Mouse (Mus musculus) embryonic facial prominence, embryonic 13.5 days (tissue): ENCODE data around the gene Pdcd1lg2. TPM values are rescaled to one million over a fixed set of nuclear protein-coding genes. Genes with fewer than 3 reads are reported as not detected.

ENCODE experiments used
- ATAC-seq: fragments of 200-750 bp; cut with Nextera tagmentation; 2 replicates; pipeline ENCODE4 v1.8.0; 2017; ENCODE audit warnings: low read depth; ENCODE audit not compliant: insufficient number of reproducible peaks, insufficient read depth, low FRiP score, low TSS enrichment
- H3K27ac ChIP-seq: fragments of 300-500 bp; sonication (generic); 2 replicates; pipeline ENCODE4 v1.5.1; 2015; ENCODE audit warnings: moderate library complexity, mild to moderate bottlenecking, inconsistent platforms
- H3K27me3 ChIP-seq: fragments of 300-500 bp; sonication (generic); 2 replicates; pipeline ENCODE4 v1.6.1; 2015; ENCODE audit warnings: mild to moderate bottlenecking, inconsistent platforms
- H3K36me3 ChIP-seq: fragments of 300-500 bp; sonication (generic); 2 replicates; pipeline ENCODE4 v1.6.1; 2015; ENCODE audit warnings: mild to moderate bottlenecking, inconsistent platforms
- H3K4me1 ChIP-seq: fragments of 300-500 bp; sonication (generic); 2 replicates; pipeline ENCODE4 v1.6.1; 2015; ENCODE audit warnings: inconsistent platforms
- H3K4me2 ChIP-seq: fragments of 300-500 bp; sonication (generic); 2 replicates; pipeline ENCODE4 v1.6.1; 2015; ENCODE audit warnings: moderate library complexity, mild to moderate bottlenecking, inconsistent platforms
- H3K4me3 ChIP-seq: fragments of 300-500 bp; sonication (generic); 2 replicates; pipeline ENCODE4 v1.5.1; 2015; ENCODE audit warnings: mild to moderate bottlenecking, inconsistent platforms
- H3K9ac ChIP-seq: fragments of 300-500 bp; sonication (generic); 2 replicates; pipeline ENCODE4 v1.6.1; 2015; ENCODE audit warnings: mild to moderate bottlenecking, inconsistent platforms
- H3K9me3 ChIP-seq: fragments of 300-500 bp; sonication (generic); 2 replicates; pipeline ENCODE4 v1.6.1; 2016; ENCODE audit warnings: inconsistent platforms
- WGBS: fragments of 180-500 bp; shearing (Covaris S2); methylation state at CpG from one replicate; pipeline ENCODE4 v1.1.7; 2015; ENCODE audit warnings: mixed read lengths; 5-methylcytosine and 5-hydroxymethylcytosine counted together
- polyA plus RNA-seq: library from polyadenylated mRNA; unstranded; fragments of >200 nt; fragmentation: Nextera tagmentation; extraction: Ambion mirVana; gene quantifications from 2 replicates; pipeline ENCODE4 v1.2.1, GENCODE M21; 2015

The Pdcd1lg2 gene
- polyA plus RNA-seq, 1 experiment from 2014 or later, result not detected

- WGBS, result 79% methylated on average over 3 of the region's 3 CpGs
- H3K4me3 ChIP-seq, result no peak overlapping the region
- ATAC-seq, result no peak
These were observed 79.1 kb downstream of the Pdcd1lg2 start for GRCm38 (mm10) chr19:29489785-29490284.

GRCm38 (mm10) chr19:29491467-29491866 lies 80.7 kb downstream of the Pdcd1lg2 start:
- no peak for ATAC-seq
- H3K4me1 ChIP-seq, result no peaks in the 10 kb centered on the region
- 75% methylated on average over 9 of the region's 9 CpGs for WGBS

More at GRCm38 (mm10) chr19:29489785-29490284, 79.1 kb downstream of the Pdcd1lg2 start:
- Histone ChIP-seq H3K27ac (no peak overlapping the region), H3K9me3 (no peaks in the 10 kb centered on the region), H3K36me3 (no peaks in the 10 kb centered on the region), H3K4me2 (no peak overlapping the region), H3K27me3 (no peaks in the 10 kb centered on the region), H3K9ac (no peak overlapping the region), H3K4me1 (0 out of 2 replicates have a peak, but pooled peaks cover 5% of the 10 kb centered on the region)

GRCm38 (mm10) chr19:29494454-29494853 lies 83.7 kb downstream of the Pdcd1lg2 start:
- H3K27me3 ChIP-seq, result no peaks in the 10 kb centered on the region
- no peak for ATAC-seq
- H3K9me3 ChIP-seq, result no peaks in the 10 kb centered on the region
- H3K9ac ChIP-seq, result no peak overlapping the region
- H3K36me3 ChIP-seq, result no peaks in the 10 kb centered on the region
- H3K4me3 ChIP-seq, result no peak overlapping the region
- peaks cover 5% of the 10 kb centered on the region; the same call in 1 of the 2 replicates for H3K4me1 ChIP-seq
- 65% methylated on average over 4 of the region's 4 CpGs for WGBS
- H3K4me2 ChIP-seq, result no peak overlapping the region
- no peak overlapping the region for H3K27ac ChIP-seq

More at GRCm38 (mm10) chr19:29491467-29491866, 80.7 kb downstream of the Pdcd1lg2 start:
- no peaks in the 10 kb centered on the region for H3K27me3 ChIP-seq
- no peaks in the 10 kb centered on the region for H3K36me3 ChIP-seq
- H3K27ac ChIP-seq, result no peak overlapping the region
- no peaks in the 10 kb centered on the region for H3K9me3 ChIP-seq
- no peak overlapping the region for H3K9ac ChIP-seq
- H3K4me3 ChIP-seq, result no peak overlapping the region
- no peak overlapping the region for H3K4me2 ChIP-seq

DNA sequence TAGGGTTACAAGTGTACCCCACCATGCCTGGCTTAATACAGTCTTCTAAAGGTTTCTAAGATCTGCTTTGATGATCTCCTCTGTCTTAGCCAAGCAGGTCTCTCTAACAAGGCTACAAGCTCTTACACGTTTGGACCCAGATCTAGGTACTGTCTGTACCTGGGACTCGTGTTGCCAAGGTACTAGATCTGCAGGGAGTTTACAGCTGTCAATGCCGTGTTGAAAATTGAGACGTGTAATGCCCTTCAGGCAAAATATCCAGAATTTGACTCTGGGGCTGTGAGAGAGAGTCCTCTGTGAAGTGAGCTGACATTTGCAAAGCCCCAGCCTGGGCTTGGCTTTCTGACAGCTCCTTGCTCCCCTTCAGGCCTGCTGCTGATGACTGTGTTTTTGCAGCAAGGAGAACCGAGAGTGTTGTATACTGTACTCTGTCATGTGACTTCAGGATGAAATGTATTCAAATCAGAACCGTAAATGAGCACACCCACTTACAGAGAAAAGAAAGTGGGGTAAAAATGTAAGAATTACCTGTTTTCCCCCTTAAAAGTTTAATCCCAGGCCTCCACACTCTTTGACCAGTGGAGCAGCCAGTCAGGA lies 85.4 kb downstream of the Pdcd1lg2 start:
- Histone ChIP-seq H3K27ac (no peak overlapping the region), H3K36me3 (no peaks in the 10 kb centered on the region), H3K9ac (no peak overlapping the region), H3K4me2 (no peak overlapping the region), H3K4me3 (no peak overlapping the region), H3K27me3 (no peaks in the 10 kb centered on the region), H3K9me3 (no peaks in the 10 kb centered on the region), H3K4me1 (peaks cover 9% of the 10 kb centered on the region)
- 0 out of 2 replicates have a peak, but pooled peaks have one; percentile 32 for ATAC-seq
- 46% methylated on average over 6 of the region's 6 CpGs for WGBS

DNA sequence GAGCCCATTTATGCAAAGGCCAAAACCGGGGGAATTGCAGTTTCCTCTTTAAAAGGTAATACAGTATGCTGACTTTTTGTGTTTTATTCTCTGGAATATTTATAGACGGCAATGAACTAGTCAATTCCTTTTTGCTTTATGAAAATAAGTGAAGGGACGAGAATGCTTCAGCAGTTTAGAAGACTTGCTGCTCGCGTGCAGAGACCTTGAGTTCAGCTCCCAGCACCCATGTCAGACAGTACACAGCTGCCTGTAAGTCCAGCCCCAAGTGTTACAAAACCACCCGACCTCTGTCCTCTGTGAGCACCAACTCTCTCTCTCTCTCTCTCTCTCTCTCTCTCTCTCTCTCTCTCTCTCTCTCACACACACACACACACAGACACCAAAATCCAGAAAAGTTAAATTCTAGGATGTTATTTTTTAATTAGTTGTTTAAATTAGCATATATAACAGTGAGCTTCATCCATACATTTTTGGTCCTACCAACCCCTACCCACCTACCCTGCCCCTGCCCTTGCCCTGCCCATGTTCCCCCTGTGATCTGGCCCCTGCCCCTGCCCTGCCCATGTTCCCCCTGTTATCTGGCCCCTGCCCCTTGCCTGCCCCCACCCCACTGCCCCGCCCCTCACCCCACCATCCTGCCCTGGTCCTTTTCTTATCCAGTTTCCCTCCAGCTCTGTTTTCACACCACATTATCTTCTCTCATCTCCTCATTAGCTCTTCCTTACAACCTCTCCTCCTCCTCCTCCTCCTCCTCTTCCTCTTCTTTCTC lies 86.3 kb downstream of the Pdcd1lg2 start:
- no peak overlapping the region for H3K4me2 ChIP-seq
- H3K27me3 ChIP-seq, result no peaks in the 10 kb centered on the region
- H3K4me1 ChIP-seq, result peaks cover 11% of the 10 kb centered on the region
- 77% methylated on average over 7 of the region's 7 CpGs for WGBS
- H3K9me3 ChIP-seq, result no peaks in the 10 kb centered on the region
- H3K9ac ChIP-seq, result no peak overlapping the region
- no peak for ATAC-seq
- no peaks in the 10 kb centered on the region for H3K36me3 ChIP-seq
- H3K27ac ChIP-seq, result no peak overlapping the region
- no peak overlapping the region for H3K4me3 ChIP-seq

DNA sequence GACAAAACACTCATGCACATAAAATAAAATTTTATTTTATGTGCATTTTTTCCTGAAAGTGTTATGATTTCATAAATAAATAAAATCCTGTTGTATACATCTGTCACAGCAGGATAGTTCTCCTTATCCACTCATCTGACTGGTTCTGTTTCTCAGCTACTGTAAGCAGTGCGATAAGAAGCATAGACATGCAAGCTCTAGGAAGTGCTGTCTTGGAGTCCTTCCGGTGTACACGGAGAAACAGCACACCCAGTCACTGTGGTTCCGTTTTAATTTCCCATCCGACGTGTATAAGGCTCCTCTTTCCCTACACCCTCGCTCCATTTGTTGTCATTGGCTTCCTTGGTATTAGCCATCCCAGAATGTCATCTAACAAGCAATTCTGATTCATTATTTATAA lies 87.2 kb downstream of the Pdcd1lg2 start:
- Histone ChIP-seq H3K9me3 (no peaks in the 10 kb centered on the region), H3K27ac (no peak overlapping the region), H3K9ac (no peak overlapping the region), H3K4me1 (peaks cover 11% of the 10 kb centered on the region), H3K4me3 (no peak overlapping the region), H3K36me3 (no peaks in the 10 kb centered on the region), H3K4me2 (no peak overlapping the region), H3K27me3 (no peaks in the 10 kb centered on the region)
- WGBS, result 89% methylated on average over 7 of the region's 7 CpGs
- ATAC-seq, result no peak

GRCm38 (mm10) chr19:29498842-29499456 lies 88.2 kb downstream of the Pdcd1lg2 start:
- Histone ChIP-seq H3K9ac (no peak overlapping the region), H3K9me3 (no peaks in the 10 kb centered on the region), H3K36me3 (no peaks in the 10 kb centered on the region), H3K27ac (no peak overlapping the region), H3K27me3 (no peaks in the 10 kb centered on the region), H3K4me1 (peaks cover 14% of the 10 kb centered on the region), H3K4me2 (no peak overlapping the region), H3K4me3 (no peak overlapping the region)
- 66% methylated on average over 6 of the region's 6 CpGs for WGBS
- no peak for ATAC-seq

DNA sequence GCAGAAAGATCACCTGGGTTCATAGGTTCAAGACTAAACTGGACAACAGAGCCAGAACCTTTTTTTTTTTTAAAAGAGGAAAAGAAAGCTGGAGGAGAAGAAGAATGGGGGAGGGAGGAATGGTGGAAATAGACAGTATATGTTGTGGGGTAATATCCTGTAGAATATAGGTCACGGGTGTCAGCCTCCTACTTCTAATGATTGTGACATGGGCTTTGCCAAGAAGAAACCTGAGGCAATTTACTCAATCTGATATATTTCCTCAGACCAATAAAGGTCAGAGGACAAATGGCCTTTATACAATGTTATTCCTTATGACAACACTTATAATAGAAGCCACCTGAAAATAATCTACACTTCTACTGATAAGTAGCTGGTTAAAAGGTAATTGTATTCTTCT lies 89.6 kb downstream of the Pdcd1lg2 start:
- Histone ChIP-seq H3K4me1 (peaks cover 23% of the 10 kb centered on the region), H3K27me3 (no peaks in the 10 kb centered on the region), H3K4me2 (no peak overlapping the region), H3K36me3 (no peaks in the 10 kb centered on the region), H3K9me3 (no peaks in the 10 kb centered on the region), H3K27ac (no peak overlapping the region), H3K9ac (no peak overlapping the region), H3K4me3 (no peak overlapping the region)
- no peak for ATAC-seq
- 73% methylated on average over 1 of the region's 1 CpGs for WGBS

GRCm38 (mm10) chr19:29501106-29501505 lies 90.4 kb downstream of the Pdcd1lg2 start:
- WGBS, result 41% methylated on average over 11 of the region's 11 CpGs
- peak overlapping the region; percentile 49 for H3K4me2 ChIP-seq
- H3K4me1 ChIP-seq, result peaks cover 27% of the 10 kb centered on the region
- no peak for ATAC-seq
- peak overlapping the region; percentile 57 for H3K9ac ChIP-seq
- peak overlapping the region; percentile 22; the same call in 1 of the 2 replicates for H3K27ac ChIP-seq
- H3K4me3 ChIP-seq, result peak overlapping the region; percentile 17; the same call in 1 of the 2 replicates
- H3K27me3 ChIP-seq, result no peaks in the 10 kb centered on the region
- H3K9me3 ChIP-seq, result no peaks in the 10 kb centered on the region
- H3K36me3 ChIP-seq, result no peaks in the 10 kb centered on the region

DNA sequence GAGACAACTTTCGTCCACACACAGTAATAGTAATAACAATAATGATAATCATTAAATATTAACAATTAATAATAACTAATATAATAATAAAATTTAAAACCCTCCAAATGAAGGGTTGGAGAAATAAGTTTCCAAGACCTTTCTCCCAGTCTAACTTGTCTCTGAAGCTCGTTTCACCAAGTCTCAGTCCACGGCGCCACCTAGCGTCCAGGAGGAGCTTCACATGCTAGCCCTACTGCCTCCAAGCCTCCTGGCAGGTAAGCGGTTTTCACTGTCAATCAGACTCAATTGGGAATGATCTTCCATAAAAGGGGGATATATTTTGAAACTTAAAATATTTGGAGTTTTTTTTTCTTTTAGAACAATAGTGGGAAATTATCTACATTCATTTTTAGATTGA lies 90.8 kb downstream of the Pdcd1lg2 start:
- no peaks in the 10 kb centered on the region for H3K36me3 ChIP-seq
- ATAC-seq, result no peak
- H3K4me2 ChIP-seq, result peak overlapping the region; percentile 49
- peak overlapping the region; percentile 17; the same call in 1 of the 2 replicates for H3K4me3 ChIP-seq
- no peaks in the 10 kb centered on the region for H3K27me3 ChIP-seq
- H3K9me3 ChIP-seq, result no peaks in the 10 kb centered on the region
- whole genome bisulfite sequencing, result 9% methylated on average over 6 of the region's 6 CpGs
- H3K27ac ChIP-seq, result no peak overlapping the region
- peaks cover 27% of the 10 kb centered on the region for H3K4me1 ChIP-seq
- H3K9ac ChIP-seq, result no peak overlapping the region

DNA sequence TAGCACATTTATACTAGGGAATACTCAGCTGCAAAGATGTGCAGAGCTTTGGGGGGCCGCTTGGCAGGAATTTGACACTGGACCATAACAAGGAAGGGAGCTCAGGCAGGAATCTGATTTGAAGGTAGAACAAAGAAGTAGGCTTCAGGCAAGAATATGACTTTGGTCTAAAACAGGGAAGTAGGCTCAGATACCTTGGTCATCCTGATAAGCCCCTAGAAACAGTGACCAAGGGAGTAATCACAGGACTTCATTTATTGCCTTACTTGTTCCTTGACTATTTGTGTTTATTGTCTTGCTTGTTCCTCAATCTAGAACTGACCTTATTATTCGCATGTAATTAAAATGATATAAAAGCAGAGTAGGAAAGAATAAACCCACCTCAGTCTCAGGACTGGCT lies 93.4 kb downstream of the Pdcd1lg2 start:
- Histone ChIP-seq H3K4me1 (peaks cover 29% of the 10 kb centered on the region), H3K4me2 (no peak overlapping the region), H3K4me3 (no peak overlapping the region), H3K9ac (no peak overlapping the region), H3K27me3 (no peaks in the 10 kb centered on the region), H3K9me3 (no peaks in the 10 kb centered on the region), H3K36me3 (no peaks in the 10 kb centered on the region), H3K27ac (no peak overlapping the region)
- 82% methylated on average over 2 of the region's 2 CpGs for WGBS
- ATAC-seq, result no peak
